Mouse (Mus musculus): ENCODE data around the gene Scaf1. TPM values are rescaled to one million over a fixed set of nuclear protein-coding genes. Genes with fewer than 3 reads are reported as not detected.

Gene Scaf1
- total RNA-seq, 1 experiment: 39.2 TPM

GRCm38 (mm10) chr7:45012011-45012410 lies 4.2 kb downstream of the Scaf1 start:
- Histone ChIP-seq H3K4me3 (ENCODE audit: insufficient read depth in 1 of 2, low read depth in 1 of 2, low read length in 2 of 2, poor library complexity in 1 of 2, severe bottlenecking in 1 of 2) (no peak overlapping the region), H3K9me3 (ENCODE audit: control insufficient read depth, insufficient read depth, low read depth, low read length) (no peaks in the 10 kb centered on the region), H3K9ac (ENCODE audit: insufficient read depth, low read depth, low read length, poor library complexity, severe bottlenecking) (no peak overlapping the region), H3K36me3 (ENCODE audit: control insufficient read depth, insufficient read depth, low read length, poor library complexity, severe bottlenecking) (peaks cover 49% of the 10 kb centered on the region), H3K27ac (ENCODE audit: insufficient read depth, low read depth, low read length, poor library complexity, severe bottlenecking) (no peak overlapping the region), H3K4me1 (ENCODE audit: control insufficient read depth in 2 of 2, insufficient read depth in 2 of 2, low read length in 2 of 2, poor library complexity in 1 of 2) (peaks cover 3 to 12% of the 10 kb centered on the region in 2 experiments; a peak in 3 of 4 replicates)
- TF ChIP-seq ZNF384 (IDR thresholded peaks at IDR 0.05; ENCODE audit: low read depth, low read length): no peak
- TF ChIP-seq HCFC1 (IDR thresholded peaks at IDR 0.05; ENCODE audit: borderline replicate concordance, insufficient read depth, low read length): no peak
- no peak for TF ChIP-seq ZC3H11A (IDR thresholded peaks at IDR 0.05; ENCODE audit: borderline replicate concordance, low read depth, low read length)
- no peak for TF ChIP-seq MAFK (IDR thresholded peaks at IDR 0.05; ENCODE audit: insufficient read depth, low read depth, low read length)
- no peak for TF ChIP-seq CHD2 (IDR thresholded peaks at IDR 0.05; ENCODE audit: low read depth, low read length)
- DNase-seq (ENCODE audit: low read depth, low spot score): no peak
- in situ Hi-C loops (cut with MboI; ENCODE audit: low sequenced_read_pairs in 2 of 2, unreplicated experiment in 2 of 2): no loop called here

- Histone ChIP-seq H3K27ac (ENCODE audit: insufficient read depth, low read depth, low read length, poor library complexity, severe bottlenecking) (no peak overlapping the region), H3K4me1 (ENCODE audit: control insufficient read depth in 2 of 2, insufficient read depth in 2 of 2, low read length in 2 of 2, poor library complexity in 1 of 2) (peaks cover 0 to 12% of the 10 kb centered on the region in 2 experiments; a peak in 2 of 4 replicates), H3K4me3 (ENCODE audit: insufficient read depth in 1 of 2, low read depth in 1 of 2, low read length in 2 of 2, poor library complexity in 1 of 2, severe bottlenecking in 1 of 2) (peak overlapping the region in 1 of 2 experiments; percentile 47; a peak in 1 of 4 replicates), H3K9ac (ENCODE audit: insufficient read depth, low read depth, low read length, poor library complexity, severe bottlenecking) (peak overlapping the region; percentile 45), H3K9me3 (ENCODE audit: control insufficient read depth, insufficient read depth, low read depth, low read length) (no peaks in the 10 kb centered on the region), H3K36me3 (ENCODE audit: control insufficient read depth, insufficient read depth, low read length, poor library complexity, severe bottlenecking) (peaks cover 72% of the 10 kb centered on the region)
- DNase-seq (ENCODE audit: low read depth, low spot score): no peak
- in situ Hi-C loops (cut with MboI; ENCODE audit: low sequenced_read_pairs in 2 of 2, unreplicated experiment in 2 of 2): no loop called here
- TF ChIP-seq CHD2 (IDR thresholded peaks at IDR 0.05; ENCODE audit: low read depth, low read length) (no peak), MAFK (IDR thresholded peaks at IDR 0.05; ENCODE audit: insufficient read depth, low read depth, low read length) (no peak), HCFC1 (IDR thresholded peaks at IDR 0.05; ENCODE audit: borderline replicate concordance, insufficient read depth, low read length) (no peak), ZNF384 (IDR thresholded peaks at IDR 0.05; ENCODE audit: low read depth, low read length) (no peak), ZC3H11A (IDR thresholded peaks at IDR 0.05; ENCODE audit: borderline replicate concordance, low read depth, low read length) (no peak)
Observed at GRCm38 (mm10) chr7:45008411-45008810, 7.8 kb downstream of the Scaf1 start.

GRCm38 (mm10) chr7:45007846-45008245 lies 8.3 kb downstream of the Scaf1 start:
- no peak for DNase-seq (ENCODE audit: low read depth, low spot score)
- Histone ChIP-seq H3K9ac (ENCODE audit: insufficient read depth, low read depth, low read length, poor library complexity, severe bottlenecking) (peak overlapping the region; percentile 45), H3K9me3 (ENCODE audit: control insufficient read depth, insufficient read depth, low read depth, low read length) (no peaks in the 10 kb centered on the region), H3K27ac (ENCODE audit: insufficient read depth, low read depth, low read length, poor library complexity, severe bottlenecking) (no peak overlapping the region), H3K36me3 (ENCODE audit: control insufficient read depth, insufficient read depth, low read length, poor library complexity, severe bottlenecking) (peaks cover 72% of the 10 kb centered on the region), H3K4me1 (ENCODE audit: control insufficient read depth in 2 of 2, insufficient read depth in 2 of 2, low read length in 2 of 2, poor library complexity in 1 of 2) (peaks cover 0 to 12% of the 10 kb centered on the region in 2 experiments; a peak in 2 of 4 replicates), H3K4me3 (ENCODE audit: insufficient read depth in 1 of 2, low read depth in 1 of 2, low read length in 2 of 2, poor library complexity in 1 of 2, severe bottlenecking in 1 of 2) (peak overlapping the region; percentile 41 to 47; a peak in 3 of 4 replicates)
- TF ChIP-seq HCFC1 (IDR thresholded peaks at IDR 0.05; ENCODE audit: borderline replicate concordance, insufficient read depth, low read length) (no peak), ZC3H11A (IDR thresholded peaks at IDR 0.05; ENCODE audit: borderline replicate concordance, low read depth, low read length) (no peak), CHD2 (IDR thresholded peaks at IDR 0.05; ENCODE audit: low read depth, low read length) (no peak), ZNF384 (IDR thresholded peaks at IDR 0.05; ENCODE audit: low read depth, low read length) (no peak), MAFK (IDR thresholded peaks at IDR 0.05; ENCODE audit: insufficient read depth, low read depth, low read length) (no peak)
- in situ Hi-C loops (cut with MboI; ENCODE audit: low sequenced_read_pairs in 2 of 2, unreplicated experiment in 2 of 2): no loop called here

- in situ Hi-C loops (cut with MboI; ENCODE audit: low sequenced_read_pairs in 2 of 2, unreplicated experiment in 2 of 2): no loop called here
- no peak for DNase-seq (ENCODE audit: low read depth, low spot score)
- Histone ChIP-seq H3K36me3 (ENCODE audit: control insufficient read depth, insufficient read depth, low read length, poor library complexity, severe bottlenecking) (peaks cover 72% of the 10 kb centered on the region), H3K4me3 (ENCODE audit: insufficient read depth in 1 of 2, low read depth in 1 of 2, low read length in 2 of 2, poor library complexity in 1 of 2, severe bottlenecking in 1 of 2) (peak overlapping the region in 1 of 2 experiments; percentile 47; a peak in 3 of 4 replicates), H3K9me3 (ENCODE audit: control insufficient read depth, insufficient read depth, low read depth, low read length) (no peaks in the 10 kb centered on the region), H3K9ac (ENCODE audit: insufficient read depth, low read depth, low read length, poor library complexity, severe bottlenecking) (no peak overlapping the region), H3K27ac (ENCODE audit: insufficient read depth, low read depth, low read length, poor library complexity, severe bottlenecking) (no peak overlapping the region), H3K4me1 (ENCODE audit: control insufficient read depth in 2 of 2, insufficient read depth in 2 of 2, low read length in 2 of 2, poor library complexity in 1 of 2) (peaks cover 0 to 12% of the 10 kb centered on the region in 2 experiments; a peak in 2 of 4 replicates)
- no peak for TF ChIP-seq ZNF384 (IDR thresholded peaks at IDR 0.05; ENCODE audit: low read depth, low read length)
- TF ChIP-seq CHD2 (IDR thresholded peaks at IDR 0.05; ENCODE audit: low read depth, low read length): no peak
- TF ChIP-seq HCFC1 (IDR thresholded peaks at IDR 0.05; ENCODE audit: borderline replicate concordance, insufficient read depth, low read length): no peak
- no peak for TF ChIP-seq MAFK (IDR thresholded peaks at IDR 0.05; ENCODE audit: insufficient read depth, low read depth, low read length)
- TF ChIP-seq ZC3H11A (IDR thresholded peaks at IDR 0.05; ENCODE audit: borderline replicate concordance, low read depth, low read length): no peak
Observed at GRCm38 (mm10) chr7:45007141-45007540, 9.0 kb downstream of the Scaf1 start.

Data from ES-E14 (cell line).